Mouse (Mus musculus) MEL (cell line): ENCODE measurements around the gene Tmem216. TPM values are rescaled to one million over a fixed set of nuclear protein-coding genes. Genes with fewer than 3 reads are reported as not detected.

ENCODE experiments used
- DNase-seq: peaks from one replicate; pipeline ENCODE4 v3.0.0; 2011; ENCODE audit warnings: low read depth, low spot score
- H3K27ac ChIP-seq: 2 replicates; pipeline ENCODE4 v1.5.1; 2012; ENCODE audit warnings: low read depth, mild to moderate bottlenecking, control low read depth, low read length, moderate library complexity; ENCODE audit not compliant: control insufficient read depth
- H3K27me3 ChIP-seq, 2 experiments: fragments of 150-350 bp in 1 of 2; sonication (generic) in 1 of 2; 2 replicates each; pipeline ENCODE4 v1.6.1; 2012; ENCODE audit warnings: low read length in 2 of 2, mild to moderate bottlenecking in 2 of 2, improper control_type of control experiment in 1 of 2, moderate library complexity in 1 of 2; ENCODE audit not compliant: insufficient read depth in 2 of 2, control insufficient read depth in 1 of 2
- H3K36me3 ChIP-seq, 2 experiments: 2 replicates each; pipeline ENCODE4 v1.6.1; 2012 to 2014; ENCODE audit warnings: low read length in 2 of 2, improper control_type of control experiment in 1 of 2, inconsistent platforms in 1 of 2, mild to moderate bottlenecking in 1 of 2; ENCODE audit not compliant: insufficient read depth in 2 of 2, control insufficient read depth in 1 of 2
- H3K4me1 ChIP-seq, 2 experiments: fragments of 150-350 bp in 1 of 2; sonication (generic) in 1 of 2; 2 replicates each; pipeline ENCODE4 v1.6.1; 2012; ENCODE audit warnings: low read length in 2 of 2, improper control_type of control experiment in 1 of 2, mild to moderate bottlenecking in 1 of 2; ENCODE audit not compliant: insufficient read depth in 2 of 2, control insufficient read depth in 1 of 2
- H3K4me3 ChIP-seq, 2 experiments: fragments of 150-350 bp in 1 of 2; sonication (generic) in 1 of 2; 2 replicates each; pipeline ENCODE4 v1.5.1; 2012; ENCODE audit warnings: low read depth in 2 of 2, low read length in 2 of 2, mild to moderate bottlenecking in 2 of 2, moderate library complexity in 2 of 2, control low read depth in 1 of 2, improper control_type of control experiment in 1 of 2; ENCODE audit not compliant: control insufficient read depth in 1 of 2, insufficient read depth in 1 of 2
- H3K79me2 ChIP-seq: 2 replicates; pipeline ENCODE4 v1.6.1; 2012; ENCODE audit warnings: mild to moderate bottlenecking, low read length, moderate library complexity; ENCODE audit not compliant: control insufficient read depth, poor library complexity, insufficient read depth
- H3K9ac ChIP-seq: 2 replicates; pipeline ENCODE4 v1.6.1; 2012; ENCODE audit warnings: low read depth, mild to moderate bottlenecking, control low read depth, low read length, moderate library complexity; ENCODE audit not compliant: control insufficient read depth, poor library complexity, severe bottlenecking
- H3K9me3 ChIP-seq: fragments of 150-350 bp; sonication (generic); replicated peaks from 2 replicates; pipeline ENCODE4 v1.6.1; 2012; ENCODE audit warnings: mild to moderate bottlenecking, low read length, improper control_type of control experiment, moderate library complexity; ENCODE audit not compliant: insufficient read depth
- BHLHE40 ChIP-seq: IDR thresholded peaks from 2 replicates; pipeline ENCODE4 v1.6.1; 2012; ENCODE audit warnings: low read depth, mild to moderate bottlenecking, inconsistent platforms, low read length, improper control_type of control experiment, borderline replicate concordance
- CHD1 ChIP-seq: IDR thresholded peaks from 2 replicates; pipeline ENCODE4 v1.6.1; 2012; ENCODE audit warnings: low read depth, mild to moderate bottlenecking, inconsistent platforms, low read length, improper control_type of control experiment
- CHD2 ChIP-seq: IDR thresholded peaks from 2 replicates; pipeline ENCODE4 v1.6.1; 2011; ENCODE audit warnings: low read length, improper control_type of control experiment
- CTCF ChIP-seq, 3 experiments: IDR thresholded peaks in 2 of 3; conservative IDR thresholded peaks in 1 of 3; 2 replicates each; pipeline ENCODE4 v1.5.1; 2011 to 2012; ENCODE audit warnings: low read length in 3 of 3, low read depth in 2 of 3, mild to moderate bottlenecking in 2 of 3, improper control_type of control experiment in 1 of 3, inconsistent platforms in 1 of 3, mixed read lengths in 1 of 3, moderate library complexity in 1 of 3; ENCODE audit not compliant: control insufficient read depth in 1 of 3, insufficient read depth in 1 of 3, poor library complexity in 1 of 3, severe bottlenecking in 1 of 3
- E2F4 ChIP-seq: IDR thresholded peaks from 2 replicates; pipeline ENCODE4 v1.6.1; 2011; ENCODE audit warnings: low read depth, low read length, improper control_type of control experiment, borderline replicate concordance
- ELF1 ChIP-seq: IDR thresholded peaks from 2 replicates; pipeline ENCODE4 v1.6.1; 2014; ENCODE audit warnings: low read depth, mild to moderate bottlenecking, inconsistent platforms, low read length, improper control_type of control experiment, moderate library complexity
- EP300 ChIP-seq, 2 experiments: IDR thresholded peaks; 2 replicates each; pipeline ENCODE4 v1.6.1; 2011; ENCODE audit warnings: improper control_type of control experiment in 2 of 2, low read length in 2 of 2, low read depth in 1 of 2, mild to moderate bottlenecking in 1 of 2
- ETS1 ChIP-seq: IDR thresholded peaks from 2 replicates; pipeline ENCODE4 v1.6.1; 2012; ENCODE audit warnings: low read depth, mild to moderate bottlenecking, inconsistent platforms, low read length, improper control_type of control experiment, moderate library complexity
- HCFC1 ChIP-seq: IDR thresholded peaks from 2 replicates; pipeline ENCODE4 v1.6.1; 2012; ENCODE audit warnings: low read depth, mild to moderate bottlenecking, inconsistent platforms, low read length, improper control_type of control experiment, moderate library complexity
- JUND ChIP-seq: IDR thresholded peaks from 2 replicates; pipeline ENCODE4 v1.6.1; 2011; ENCODE audit warnings: low read depth, mild to moderate bottlenecking, improper control_type of control experiment, low read length
- KAT2A ChIP-seq: conservative IDR thresholded peaks from 2 replicates; pipeline ENCODE4 v1.6.1; 2012; ENCODE audit warnings: low read depth, low read length, improper control_type of control experiment, inconsistent platforms
- MAFK ChIP-seq: IDR thresholded peaks from 2 replicates; pipeline ENCODE4 v1.6.1; 2011; ENCODE audit warnings: low read depth, mild to moderate bottlenecking, low read length, improper control_type of control experiment, borderline replicate concordance
- MAX ChIP-seq: IDR thresholded peaks from 2 replicates; pipeline ENCODE4 v1.6.1; 2011; ENCODE audit warnings: low read length, improper control_type of control experiment
- MAZ ChIP-seq: IDR thresholded peaks from 2 replicates; pipeline ENCODE4 v1.6.1; 2012; ENCODE audit warnings: low read depth, mild to moderate bottlenecking, inconsistent platforms, low read length, improper control_type of control experiment
- MXI1 ChIP-seq: IDR thresholded peaks from 2 replicates; pipeline ENCODE4 v1.6.1; 2011; ENCODE audit warnings: mild to moderate bottlenecking, low read depth, low read length, improper control_type of control experiment
- MYB ChIP-seq: IDR thresholded peaks from 2 replicates; pipeline ENCODE4 v1.6.1; 2011; ENCODE audit warnings: mild to moderate bottlenecking, low read depth, low read length, improper control_type of control experiment
- MYC ChIP-seq: IDR thresholded peaks from 2 replicates; pipeline ENCODE4 v1.6.1; 2011; ENCODE audit warnings: low read depth, mild to moderate bottlenecking, low read length, improper control_type of control experiment, moderate library complexity
- NELFE ChIP-seq: IDR thresholded peaks from 2 replicates; pipeline ENCODE4 v1.6.1; 2011; ENCODE audit warnings: low read depth, low read length, improper control_type of control experiment
- NRF1 ChIP-seq: IDR thresholded peaks from 2 replicates; pipeline ENCODE4 v1.6.1; 2014; ENCODE audit warnings: low read depth, mild to moderate bottlenecking, inconsistent platforms, low read length, improper control_type of control experiment, moderate library complexity; ENCODE audit not compliant: poor library complexity, insufficient read depth, severe bottlenecking
- POLR2AphosphoS2 ChIP-seq: IDR thresholded peaks from 2 replicates; pipeline ENCODE4 v1.6.1; 2011; ENCODE audit warnings: low read length, improper control_type of control experiment
- POLR2AphosphoS5 ChIP-seq: IDR thresholded peaks from 2 replicates; pipeline ENCODE4 v1.6.1; 2012; ENCODE audit warnings: low read depth, borderline replicate concordance, mild to moderate bottlenecking, inconsistent platforms, low read length, moderate library complexity, mixed read lengths
- RCOR1 ChIP-seq: IDR thresholded peaks from 2 replicates; pipeline ENCODE4 v1.6.1; 2012; ENCODE audit warnings: low read depth, mild to moderate bottlenecking, inconsistent platforms, low read length, improper control_type of control experiment
- SMC3 ChIP-seq: IDR thresholded peaks from 2 replicates; pipeline ENCODE4 v1.6.1; 2011; ENCODE audit warnings: low read depth, low read length, improper control_type of control experiment
- TBP ChIP-seq: IDR thresholded peaks from 2 replicates; pipeline ENCODE4 v1.8.0; 2011; ENCODE audit warnings: low read depth, low read length, improper control_type of control experiment
- TCF12 ChIP-seq: IDR thresholded peaks from 2 replicates; pipeline ENCODE4 v1.6.1; 2014; ENCODE audit warnings: low read depth, mild to moderate bottlenecking, inconsistent platforms, low read length, improper control_type of control experiment, moderate library complexity
- USF1 ChIP-seq: IDR thresholded peaks from 2 replicates; pipeline ENCODE4 v1.6.1; 2014; ENCODE audit warnings: low read depth, mild to moderate bottlenecking, inconsistent platforms, low read length, improper control_type of control experiment, moderate library complexity
- USF2 ChIP-seq, 2 experiments: IDR thresholded peaks; 2 replicates each; pipeline ENCODE4 v1.6.1; 2011 to 2012; ENCODE audit warnings: improper control_type of control experiment in 2 of 2, low read length in 2 of 2, borderline replicate concordance in 1 of 2, inconsistent platforms in 1 of 2, low read depth in 1 of 2, mild to moderate bottlenecking in 1 of 2; ENCODE audit not compliant: insufficient read depth in 1 of 2
- ZNF384 ChIP-seq: IDR thresholded peaks from 2 replicates; pipeline ENCODE4 v1.6.1; 2012; ENCODE audit warnings: low read depth, mild to moderate bottlenecking, inconsistent platforms, low read length, improper control_type of control experiment
- polyA plus RNA-seq, 2 experiments: library from polyadenylated mRNA; stranded (reverse) in 1 of 2; unstranded in 1 of 2; fragments of >175 nt in 1 of 2; fragments of >200 nt in 1 of 2; gene quantifications; 2 replicates each; pipeline versions ENCODE4 v1.2.1 to v1.2.4; 2012; ENCODE audit warnings: low replicate concordance in 2 of 2, low read depth in 1 of 2; ENCODE audit not compliant: insufficient read length in 2 of 2, insufficient read depth in 1 of 2, missing spikeins in 1 of 2
- total RNA-seq: library from RNA; depleted of rRNA; stranded (reverse); fragments of 300-350 nt; gene quantifications from 2 replicates; pipeline ENCODE4 v1.2.3, GENCODE M21; 2012

The Tmem216 gene
- total and polyA plus RNA-seq, 3 experiments: 48.0 to 48.1 TPM; not detected in 1

GRCm38 (mm10) chr19:10602247-10602769, 46.3 kb upstream of the Tmem216 start:
- Histone ChIP-seq H3K9ac (peak overlapping the region; percentile 74), H3K79me2 (peaks cover 20% of the 10 kb centered on the region), H3K27me3 (no peaks in the 10 kb centered on the region), H3K4me1 (peaks cover 8 to 19% of the 10 kb centered on the region in 2 experiments), H3K4me3 (peak overlapping the region; percentile 55 to 59), H3K9me3 (no peaks in the 10 kb centered on the region), H3K27ac (peak overlapping the region; percentile 46), H3K36me3 (peaks cover 4 to 18% of the 10 kb centered on the region in 2 experiments)
- TF ChIP-seq NRF1: no peak
- peak; percentile 56 for TF ChIP-seq ETS1
- TF ChIP-seq MYC: no peak
- peak in 1 of 2 experiments; percentile 42; a peak in 1 of 4 replicates for TF ChIP-seq EP300 (IDR thresholded peaks at IDR 0.05; ENCODE audit: low read depth in 1 of 2, low read length in 2 of 2)
- TF ChIP-seq POLR2AphosphoS5: no peak
- TF ChIP-seq POLR2AphosphoS2: no peak
- TF ChIP-seq RCOR1: no peak
- no peak for TF ChIP-seq HCFC1
- 0 out of 2 replicates have a peak, but pooled peaks have one; percentile 1 for TF ChIP-seq SMC3
- TF ChIP-seq USF1: no peak
- no peak for TF ChIP-seq NELFE
- no peak for TF ChIP-seq CHD2
- no peak for TF ChIP-seq KAT2A
- TF ChIP-seq TCF12: no peak
- peak; percentile 86 for TF ChIP-seq ZNF384
- TF ChIP-seq ELF1: no peak
- no peak for TF ChIP-seq JUND
- no peak for TF ChIP-seq CTCF (IDR thresholded peaks at IDR 0.05 in 2 of 3, conservative IDR thresholded peaks at IDR 0.05 in 1 of 3; ENCODE audit: control insufficient read depth in 1 of 3, insufficient read depth in 1 of 3, low read depth in 2 of 3, low read length in 3 of 3, poor library complexity in 1 of 3, severe bottlenecking in 1 of 3)
- TF ChIP-seq CHD1: no peak
- no peak for TF ChIP-seq BHLHE40
- no peak for TF ChIP-seq E2F4
- TF ChIP-seq MAX: 0 out of 2 replicates have a peak, but pooled peaks have one; percentile 31
- peak; percentile 68; the same call in 1 of the 2 replicates for TF ChIP-seq MXI1
- TF ChIP-seq MAFK: no peak
- TF ChIP-seq MAZ: no peak
- TF ChIP-seq TBP: no peak
- TF ChIP-seq USF2 (IDR thresholded peaks at IDR 0.05; ENCODE audit: borderline replicate concordance in 1 of 2, insufficient read depth in 1 of 2, low read depth in 1 of 2, low read length in 2 of 2): no peak
- TF ChIP-seq MYB: no peak
- peak; percentile 67 for DNase-seq
